Comparison of ENCODE assay signal across 16 mouse cellular contexts in the genomic region with DNA sequence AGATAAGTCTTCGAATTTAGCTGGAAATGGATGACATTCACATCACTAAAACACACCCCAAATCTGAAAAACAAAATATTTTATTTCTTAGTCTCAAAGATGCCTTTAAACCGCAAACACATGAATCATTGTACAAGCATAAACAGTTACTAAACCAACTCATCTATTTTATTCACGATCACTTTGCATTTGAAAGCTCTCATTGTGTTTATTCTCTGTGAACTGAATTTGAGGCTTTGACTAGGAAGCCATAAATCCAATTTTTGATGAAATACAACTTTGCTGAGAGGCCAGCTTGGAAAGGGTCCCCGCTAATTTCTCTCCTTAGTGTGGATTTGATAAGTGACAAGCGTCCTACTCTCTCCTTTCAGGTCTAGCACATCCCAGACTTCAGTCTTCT.
"Had no signal": no experiment of that assay in that cellular context is flagged by ENCODE, and none has a peak within 500 bp of the region (broad histone marks: within the 10 kb centered on the region; RNA-seq: fewer than 3 reads in every experiment).

No protein-coding gene starts in this region.

- H3K36me3 ChIP-seq: limb, embryonic 10.5 days; limb, embryonic 13.5 days; liver, embryonic 13.5 days; midbrain, embryonic 12.5 days had no signal

- H3K4me3 ChIP-seq: limb, embryonic 10.5 days; limb, embryonic 13.5 days; liver, embryonic 13.5 days; midbrain, embryonic 12.5 days had no signal

- H3K9ac ChIP-seq: limb, embryonic 13.5 days; liver, embryonic 13.5 days; midbrain, embryonic 12.5 days had no signal

- ATAC-seq: intestine, postnatal 0 days had no signal

- H3K27me3 ChIP-seq: limb, embryonic 13.5 days; liver, embryonic 13.5 days; midbrain, embryonic 12.5 days had no signal

- H3K4me2 ChIP-seq: limb, embryonic 13.5 days; liver, embryonic 13.5 days; midbrain, embryonic 12.5 days had no signal

- H3K4me1 ChIP-seq: limb, embryonic 10.5 days; limb, embryonic 13.5 days; liver, embryonic 13.5 days; midbrain, embryonic 12.5 days had no signal

- H3K9me3 ChIP-seq: limb, embryonic 10.5 days; limb, embryonic 13.5 days; liver, embryonic 13.5 days; midbrain, embryonic 12.5 days had no signal

- H3K27ac ChIP-seq: limb, embryonic 10.5 days; limb, embryonic 13.5 days; liver, embryonic 13.5 days; midbrain, embryonic 12.5 days; stomach, postnatal 0 days had no signal

- DNase-seq: kidney, adult 2 months; kidney, postnatal 10 days; kidney, postnatal 4 days; liver; liver, embryonic 13.5 days; lung, adult 2 months; lung, postnatal 14 days; lung, postnatal 4 days; thymus, adult 2 months; thymus, postnatal 14 days; thymus, postnatal 4 days had no signal
